Mouse (Mus musculus): Measurements from ENCODE around the gene Xirp1. TPM values are rescaled to one million over a fixed set of nuclear protein-coding genes. Genes with fewer than 3 reads are reported as not detected.

Xirp1 gene
- polyA plus RNA-seq, 1 experiment = not detected

DNA sequence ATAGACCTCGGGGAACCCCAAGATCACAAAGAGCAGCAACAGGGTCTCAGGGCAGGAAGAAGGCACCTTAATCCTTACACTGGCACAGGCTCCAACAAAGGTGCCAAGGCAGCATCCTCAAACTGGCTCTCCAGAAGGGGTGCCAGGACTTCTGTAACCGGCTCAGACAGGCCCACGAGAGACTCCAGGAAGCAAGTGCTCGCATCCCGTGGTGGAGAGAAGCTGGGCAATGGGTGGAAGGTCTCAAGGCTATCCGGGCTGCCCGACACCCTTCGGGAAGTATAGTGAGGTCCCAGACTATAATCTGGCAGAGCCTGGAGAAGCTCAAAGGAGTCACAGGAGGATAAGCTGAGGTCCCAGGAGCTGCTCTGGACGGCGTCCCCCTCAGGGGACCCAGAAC, 51.2 kb downstream of the Xirp1 start:
- Histone ChIP-seq H3K36me3 (ENCODE audit: control insufficient read depth, insufficient read depth, low read length) (peaks cover 29% of the 10 kb centered on the region), H3K4me3 (ENCODE audit: low read depth, low read length) (no peak overlapping the region), H3K27me3 (ENCODE audit: control insufficient read depth, insufficient read depth, low read length) (no peaks in the 10 kb centered on the region), H3K27ac (ENCODE audit: insufficient read depth, low read depth, low read length) (no peak overlapping the region), H3K4me1 (ENCODE audit: control insufficient read depth, insufficient read depth, insufficient read length, low read length) (peaks cover 3% of the 10 kb centered on the region; the same call in 1 of the 2 replicates)
- TF ChIP-seq CTCF (IDR thresholded peaks at IDR 0.05; ENCODE audit: extremely low read depth, insufficient read length, insufficient replicate concordance, low read depth, low read length) = no peak
- no peak for TF ChIP-seq POLR2A (IDR thresholded peaks at IDR 0.05; ENCODE audit: low read depth, low read length)
- 95% methylated on average over 10 of the region's 10 CpGs for whole genome bisulfite sequencing

DNA sequence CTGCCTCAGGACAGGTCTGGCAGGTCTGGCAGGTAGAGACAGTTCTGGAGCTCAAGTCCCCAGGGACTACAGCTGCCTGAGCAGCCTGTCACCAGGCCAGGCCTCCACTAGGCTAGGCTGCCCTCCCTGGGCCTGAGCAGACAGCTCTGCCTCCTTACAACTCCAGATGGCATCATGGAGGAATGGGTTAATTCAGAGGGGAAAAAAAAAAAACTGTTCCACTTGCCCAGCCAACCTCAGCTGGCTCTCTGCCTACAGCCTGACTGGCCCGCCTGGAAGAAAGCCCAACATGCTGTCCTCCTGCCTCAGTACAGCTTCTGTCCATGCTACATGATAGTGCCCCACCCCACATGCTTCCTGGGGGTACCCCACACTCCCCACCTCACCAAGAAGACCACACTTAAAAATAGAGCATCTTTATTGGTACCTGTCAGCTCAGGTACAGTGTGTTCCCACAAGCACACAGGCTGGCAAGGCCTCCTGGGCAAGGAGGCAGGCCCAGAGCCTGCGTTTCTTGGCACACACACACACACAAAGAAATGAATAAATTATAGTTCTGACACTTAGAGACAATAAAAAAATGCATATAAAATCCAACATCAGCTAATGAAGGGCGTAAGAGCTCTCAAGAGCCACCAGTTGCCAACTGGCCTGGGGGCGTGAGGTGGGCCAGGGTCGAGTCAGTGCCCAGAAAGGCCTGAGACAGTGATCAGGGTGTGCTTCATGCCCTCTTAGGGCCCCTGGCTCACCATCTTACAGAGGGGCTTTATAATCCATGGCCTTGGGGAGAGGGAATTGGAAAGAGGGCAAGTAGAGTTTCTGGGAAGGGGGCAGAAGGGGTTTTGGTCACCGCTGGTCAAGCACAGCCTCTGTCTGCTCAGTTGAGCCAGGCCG, 52.4 kb downstream of the Xirp1 start:
- no peak for TF ChIP-seq POLR2A (IDR thresholded peaks at IDR 0.05; ENCODE audit: low read depth, low read length)
- Histone ChIP-seq H3K4me1 (ENCODE audit: control insufficient read depth, insufficient read depth, insufficient read length, low read length) (0 out of 2 replicates have a peak, but pooled peaks cover 2% of the 10 kb centered on the region), H3K36me3 (ENCODE audit: control insufficient read depth, insufficient read depth, low read length) (peaks cover 29% of the 10 kb centered on the region), H3K4me3 (ENCODE audit: low read depth, low read length) (no peak overlapping the region), H3K27me3 (ENCODE audit: control insufficient read depth, insufficient read depth, low read length) (no peaks in the 10 kb centered on the region), H3K27ac (ENCODE audit: insufficient read depth, low read depth, low read length) (no peak overlapping the region)
- WGBS = 76% methylated on average over 7 of the region's 7 CpGs

DNA sequence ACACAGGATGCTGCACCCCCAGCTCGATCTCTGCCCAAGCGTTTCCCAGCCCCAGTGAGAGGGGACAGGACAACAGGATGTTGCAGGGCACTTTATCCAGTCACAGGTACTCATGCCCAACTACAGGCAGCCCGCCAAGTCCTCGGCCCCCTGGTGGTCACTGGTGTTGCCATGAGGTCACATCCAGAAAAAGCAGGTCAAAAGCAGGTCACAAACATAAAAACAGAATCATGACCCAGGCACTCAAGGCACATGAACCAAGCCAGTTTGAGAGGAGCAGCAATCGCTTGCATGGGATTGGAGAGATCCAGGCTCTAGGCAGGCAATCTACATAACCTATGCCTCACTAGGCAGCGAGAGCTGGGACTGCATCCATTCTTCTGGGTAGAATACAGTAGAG, 53.2 kb downstream of the Xirp1 start:
- Histone ChIP-seq H3K27ac (ENCODE audit: insufficient read depth, low read depth, low read length) (no peak overlapping the region), H3K27me3 (ENCODE audit: control insufficient read depth, insufficient read depth, low read length) (no peaks in the 10 kb centered on the region), H3K4me1 (ENCODE audit: control insufficient read depth, insufficient read depth, insufficient read length, low read length) (0 out of 2 replicates have a peak, but pooled peaks cover 2% of the 10 kb centered on the region), H3K4me3 (ENCODE audit: low read depth, low read length) (no peak overlapping the region), H3K36me3 (ENCODE audit: control insufficient read depth, insufficient read depth, low read length) (peaks cover 29% of the 10 kb centered on the region)
- WGBS = 59% methylated on average over 6 of the region's 6 CpGs
- TF ChIP-seq POLR2A (IDR thresholded peaks at IDR 0.05; ENCODE audit: low read depth, low read length) (no peak), CTCF (IDR thresholded peaks at IDR 0.05; ENCODE audit: extremely low read depth, insufficient read length, insufficient replicate concordance, low read depth, low read length) (peak; percentile 39; the same call in 1 of the 2 replicates)

DNA sequence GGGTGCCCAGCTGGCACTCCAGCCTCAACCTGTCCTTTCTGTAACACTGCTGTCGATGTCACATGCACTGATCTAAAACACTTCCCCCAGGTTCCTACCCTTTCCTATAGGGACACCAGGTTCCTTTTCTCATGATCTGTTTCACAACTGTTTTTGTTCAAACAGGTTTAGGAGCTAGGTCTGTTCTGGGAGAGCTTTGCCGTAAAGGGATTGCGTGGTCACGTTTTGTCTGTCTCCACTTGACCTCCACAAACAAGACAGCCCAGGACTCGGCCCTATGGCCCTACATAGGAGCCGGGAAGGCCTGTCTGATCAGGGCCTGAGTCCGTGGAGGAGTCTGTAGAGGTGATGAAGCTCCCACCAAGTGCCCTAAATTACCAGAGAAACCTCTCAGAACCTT, 53.6 kb downstream of the Xirp1 start:
- H3K27me3 ChIP-seq (ENCODE audit: control insufficient read depth, insufficient read depth, low read length) = no peaks in the 10 kb centered on the region
- 87% methylated on average over 7 of the region's 7 CpGs for WGBS
- no peak overlapping the region for H3K4me3 ChIP-seq (ENCODE audit: low read depth, low read length)
- no peak overlapping the region for H3K27ac ChIP-seq (ENCODE audit: insufficient read depth, low read depth, low read length)
- H3K4me1 ChIP-seq (ENCODE audit: control insufficient read depth, insufficient read depth, insufficient read length, low read length) = 0 out of 2 replicates have a peak, but pooled peaks cover 2% of the 10 kb centered on the region
- peaks cover 29% of the 10 kb centered on the region for H3K36me3 ChIP-seq (ENCODE audit: control insufficient read depth, insufficient read depth, low read length)
- TF ChIP-seq CTCF (IDR thresholded peaks at IDR 0.05; ENCODE audit: extremely low read depth, insufficient read length, insufficient replicate concordance, low read depth, low read length) (no peak), POLR2A (IDR thresholded peaks at IDR 0.05; ENCODE audit: low read depth, low read length) (no peak)

DNA sequence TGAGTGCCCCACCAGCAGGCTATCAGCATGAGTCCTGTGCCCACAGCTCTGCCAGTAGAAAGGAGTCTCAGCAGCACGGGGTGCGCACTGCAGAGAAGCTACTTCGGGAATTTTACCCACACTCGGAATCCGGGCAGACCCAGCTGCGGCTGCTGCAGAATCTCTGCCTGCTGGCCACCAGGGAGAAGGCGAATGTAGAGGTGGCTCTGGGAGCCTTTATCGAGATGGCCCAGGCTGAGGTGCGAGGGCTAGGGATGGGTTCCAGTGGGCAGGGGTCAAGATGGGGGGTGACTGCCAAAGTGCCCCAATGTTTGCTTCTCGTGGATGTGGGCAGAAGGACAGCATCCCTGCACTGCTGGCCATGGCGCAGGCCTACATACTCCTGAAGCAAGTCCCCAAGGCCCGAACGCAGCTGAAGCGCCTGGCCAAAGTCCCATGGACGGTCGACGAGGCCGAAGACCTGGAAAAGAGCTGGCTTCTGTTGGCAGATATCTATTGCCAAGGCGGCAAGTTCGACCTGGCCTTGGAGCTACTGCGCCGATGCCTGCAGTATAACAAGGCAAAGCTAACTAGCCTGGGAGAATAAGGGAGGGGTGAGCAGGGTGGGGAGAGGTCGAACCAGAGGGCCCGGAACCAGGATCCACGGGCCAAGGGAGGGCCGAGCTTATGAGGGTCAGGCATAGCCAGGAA, 57.0 kb downstream of the Xirp1 start:
- no peak overlapping the region for H3K4me3 ChIP-seq (ENCODE audit: low read depth, low read length)
- TF ChIP-seq CTCF (IDR thresholded peaks at IDR 0.05; ENCODE audit: extremely low read depth, insufficient read length, insufficient replicate concordance, low read depth, low read length) (no peak), POLR2A (IDR thresholded peaks at IDR 0.05; ENCODE audit: low read depth, low read length) (no peak)
- WGBS = 87% methylated on average over 26 of the region's 26 CpGs

DNA sequence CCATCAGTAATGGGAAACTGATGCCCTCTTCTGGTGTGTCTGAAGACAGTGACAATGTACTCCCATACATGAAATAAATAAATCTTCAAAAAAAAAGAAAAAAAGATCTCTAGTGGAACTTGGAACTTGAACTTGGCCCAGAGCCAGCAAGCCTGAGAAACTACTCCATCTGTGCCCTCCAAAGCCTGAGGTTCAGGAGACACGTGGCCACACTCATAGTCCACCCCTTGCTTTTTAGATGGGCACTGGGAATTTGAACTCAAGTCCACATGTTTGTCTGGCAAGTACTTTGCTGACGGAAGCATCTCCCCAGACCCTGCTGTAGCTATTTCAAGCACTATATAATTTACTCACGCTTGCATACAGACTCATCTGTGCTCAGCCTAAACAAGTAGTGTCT, 58.2 kb downstream of the Xirp1 start:
- TF ChIP-seq CTCF (IDR thresholded peaks at IDR 0.05; ENCODE audit: extremely low read depth, insufficient read length, insufficient replicate concordance, low read depth, low read length) (no peak), POLR2A (IDR thresholded peaks at IDR 0.05; ENCODE audit: low read depth, low read length) (no peak)
- Histone ChIP-seq H3K4me3 (ENCODE audit: low read depth, low read length) (no peak overlapping the region), H3K27me3 (ENCODE audit: control insufficient read depth, insufficient read depth, low read length) (no peaks in the 10 kb centered on the region), H3K27ac (ENCODE audit: insufficient read depth, low read depth, low read length) (no peak overlapping the region), H3K36me3 (ENCODE audit: control insufficient read depth, insufficient read depth, low read length) (no peaks in the 10 kb centered on the region), H3K4me1 (ENCODE audit: control insufficient read depth, insufficient read depth, insufficient read length, low read length) (peaks cover 1% of the 10 kb centered on the region; the same call in 1 of the 2 replicates)
- 60% methylated on average over 3 of the region's 3 CpGs for WGBS

More for the DNA sequence above, 57.0 kb downstream of the Xirp1 start:
- Histone ChIP-seq H3K27me3 (ENCODE audit: control insufficient read depth, insufficient read depth, low read length) (no peaks in the 10 kb centered on the region), H3K36me3 (ENCODE audit: control insufficient read depth, insufficient read depth, low read length) (peaks cover 2% of the 10 kb centered on the region), H3K27ac (ENCODE audit: insufficient read depth, low read depth, low read length) (no peak overlapping the region), H3K4me1 (ENCODE audit: control insufficient read depth, insufficient read depth, insufficient read length, low read length) (peaks cover 3% of the 10 kb centered on the region; the same call in 1 of the 2 replicates)

DNA sequence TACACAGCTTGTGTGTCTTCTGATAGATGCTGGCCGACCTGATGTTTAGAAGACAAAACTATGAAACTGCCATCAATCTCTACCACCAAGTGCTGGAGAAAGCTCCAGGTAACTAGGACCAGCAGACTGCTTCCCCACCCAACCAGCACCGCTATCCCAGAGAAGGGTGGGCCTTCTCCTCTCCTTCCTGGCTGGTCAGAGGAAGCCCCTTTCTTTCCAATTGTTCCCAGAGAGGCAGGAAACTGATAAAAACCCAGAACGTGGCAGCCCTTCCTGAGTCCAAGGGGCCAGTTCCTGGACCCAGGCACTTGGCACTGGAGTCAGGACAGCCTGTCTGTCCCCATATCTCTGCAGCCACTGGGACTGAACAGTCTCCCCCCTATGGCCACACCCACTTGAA, 59.2 kb downstream of the Xirp1 start:
- no peak overlapping the region for H3K27ac ChIP-seq (ENCODE audit: insufficient read depth, low read depth, low read length)
- TF ChIP-seq CTCF (IDR thresholded peaks at IDR 0.05; ENCODE audit: extremely low read depth, insufficient read length, insufficient replicate concordance, low read depth, low read length) = no peak
- TF ChIP-seq POLR2A (IDR thresholded peaks at IDR 0.05; ENCODE audit: low read depth, low read length) = no peak

More for the DNA sequence above, 59.2 kb downstream of the Xirp1 start:
- Histone ChIP-seq H3K27me3 (ENCODE audit: control insufficient read depth, insufficient read depth, low read length) (no peaks in the 10 kb centered on the region), H3K36me3 (ENCODE audit: control insufficient read depth, insufficient read depth, low read length) (no peaks in the 10 kb centered on the region), H3K4me1 (ENCODE audit: control insufficient read depth, insufficient read depth, insufficient read length, low read length) (peaks cover 1% of the 10 kb centered on the region; the same call in 1 of the 2 replicates), H3K4me3 (ENCODE audit: low read depth, low read length) (no peak overlapping the region)
- WGBS = 66% methylated on average over 3 of the region's 3 CpGs

Other genes with a start within 250 kb of the Xirp1 start
- gene Scn11a, start 198.1 kb downstream of the Xirp1 start, polyA plus RNA-seq (2012; rRNA removed) = 0.09 TPM in 2 replicates
- 8.6 and 15.5 TPM in 2 replicates for gene Wdr48, start 128.7 kb downstream of the Xirp1 start, polyA plus RNA-seq (2012; rRNA removed)
- gene Gorasp1, start 86.0 kb downstream of the Xirp1 start, polyA plus RNA-seq (2012; rRNA removed) = 9.7 and 11.7 TPM in 2 replicates
- not detected in 2 replicates for gene Ttc21a, start 86.0 kb downstream of the Xirp1 start, polyA plus RNA-seq (2012; rRNA removed)
- gene Csrnp1, start 38.9 kb downstream of the Xirp1 start, polyA plus RNA-seq (2012; rRNA removed) = 18.2 and 28.3 TPM in 2 replicates
- 3.9 and 4.3 TPM in 2 replicates for gene Cx3cr1, start 46.3 kb upstream of the Xirp1 start, polyA plus RNA-seq (2012; rRNA removed)
- gene Ccr8, start 68.5 kb upstream of the Xirp1 start, polyA plus RNA-seq (2012; rRNA removed) = 0.18 and 0.25 TPM in 2 replicates
- 15.0 and 29.4 TPM in 2 replicates for gene Slc25a38, start 86.8 kb upstream of the Xirp1 start, polyA plus RNA-seq (2012; rRNA removed)
- gene Rpsa, start 104.1 kb upstream of the Xirp1 start, polyA plus RNA-seq (2012; rRNA removed) = 1,611 and 2,329 TPM in 2 replicates
- gene Mobp, start 126.1 kb upstream of the Xirp1 start, polyA plus RNA-seq (2012; rRNA removed) = not detected in 2 replicates